Mouse (Mus musculus) embryonic facial prominence, embryonic 11.5 days (tissue): ENCODE data around the gene Apeh. TPM values are rescaled to one million over a fixed set of nuclear protein-coding genes. Genes with fewer than 3 reads are reported as not detected.
A peak's percentile ranks its signal among the peaks of the same experiment; 100 is the strongest.

Experiments
- ATAC-seq: fragments of 200-750 bp; cut with Nextera tagmentation; replicated peaks from 2 replicates; pipeline ENCODE4 v1.8.0; 2017; ENCODE audit warnings: low read depth; ENCODE audit not compliant: insufficient number of reproducible peaks, low FRiP score, low TSS enrichment
- DNase-seq: peaks from one replicate; pipeline ENCODE4 v3.0.0-alpha.2; 2015; ENCODE audit warnings: low spot score
- H3K27ac ChIP-seq: fragments of 300-500 bp; sonication (generic); replicated peaks from 2 replicates; pipeline ENCODE4 v1.5.1; 2014; ENCODE audit warnings: mild to moderate bottlenecking, low read depth, low read length, control low read depth
- H3K27me3 ChIP-seq: fragments of 300-500 bp; sonication (generic); 2 replicates; pipeline ENCODE4 v1.6.1; 2014; ENCODE audit warnings: mild to moderate bottlenecking, low read length, moderate library complexity, mixed read lengths; ENCODE audit not compliant: control insufficient read depth, insufficient read depth
- H3K36me3 ChIP-seq: fragments of 300-500 bp; sonication (generic); replicated peaks from 2 replicates; pipeline ENCODE4 v1.6.1; 2014; ENCODE audit warnings: low read depth, mild to moderate bottlenecking, low read length, moderate library complexity, mixed read lengths; ENCODE audit not compliant: control insufficient read depth, insufficient read depth
- H3K4me1 ChIP-seq: fragments of 300-500 bp; sonication (generic); 2 replicates; pipeline ENCODE4 v1.6.1; 2014; ENCODE audit warnings: low read length, mixed read lengths; ENCODE audit not compliant: control insufficient read depth, insufficient read depth
- H3K4me2 ChIP-seq: fragments of 300-500 bp; sonication (generic); 2 replicates; pipeline ENCODE4 v1.6.1; 2014; ENCODE audit warnings: low read depth, mild to moderate bottlenecking, control low read depth, low read length, moderate library complexity
- H3K4me3 ChIP-seq: fragments of 300-500 bp; sonication (generic); 2 replicates; pipeline ENCODE4 v1.5.1; 2014; ENCODE audit warnings: low read depth, low read length, control low read depth
- H3K9ac ChIP-seq: fragments of 300-500 bp; sonication (generic); replicated peaks from 2 replicates; pipeline ENCODE4 v1.6.1; 2014; ENCODE audit warnings: mild to moderate bottlenecking, control low read depth, low read length
- H3K9me3 ChIP-seq: fragments of 300-500 bp; sonication (generic); replicated peaks from 2 replicates; pipeline ENCODE4 v1.6.1; 2016; ENCODE audit warnings: mild to moderate bottlenecking, low read length, inconsistent platforms, mixed read lengths; ENCODE audit not compliant: control insufficient read depth
- WGBS: fragments of 180-500 bp; shearing (Covaris S2); extraction: QIAGEN DNeasy Blood & Tissue Kit; methylation state at CpG from one replicate; pipeline ENCODE4 v1.1.7; 2014; 5-methylcytosine and 5-hydroxymethylcytosine counted together
- polyA plus RNA-seq: library from polyadenylated mRNA; unstranded; fragments of >200 nt; fragmentation: Nextera tagmentation; extraction: Ambion mirVana; gene quantifications from 2 replicates; pipeline ENCODE4 v1.2.1, GENCODE M21; 2014

Gene Apeh
- polyA plus RNA-seq, 1 experiment from 2014 or later: 45.3 TPM

- Histone ChIP-seq H3K4me1 (no peaks in the 10 kb centered on the region), H3K4me3 (no peak overlapping the region), H3K9ac (no peak overlapping the region), H3K36me3 (no peaks in the 10 kb centered on the region; the same call in none of the 2 replicates), H3K27ac (no peak overlapping the region), H3K27me3 (no peaks in the 10 kb centered on the region), H3K4me2 (no peak overlapping the region), H3K9me3 (no peaks in the 10 kb centered on the region)
- DNase-seq: no peak
- WGBS: 87% methylated on average over 4 of the region's 4 CpGs
- ATAC-seq: no peak
Measured at GRCm38 (mm10) chr9:108051931-108052220, 42.5 kb downstream of the Apeh start.

GRCm38 (mm10) chr9:108051184-108051930, 43.0 kb downstream of the Apeh start:
- Histone ChIP-seq H3K9me3 (no peaks in the 10 kb centered on the region), H3K4me1 (no peaks in the 10 kb centered on the region), H3K4me2 (no peak overlapping the region), H3K36me3 (peaks cover 4% of the 10 kb centered on the region), H3K4me3 (no peak overlapping the region), H3K27ac (no peak overlapping the region), H3K27me3 (no peaks in the 10 kb centered on the region), H3K9ac (no peak overlapping the region)
- 92% methylated on average over 15 of the region's 15 CpGs for WGBS
- DNase-seq (no peak), ATAC-seq (no peak)

GRCm38 (mm10) chr9:108049561-108050251, 44.7 kb downstream of the Apeh start:
- peak overlapping the region; percentile 78 for H3K9ac ChIP-seq
- ATAC-seq: peak; percentile 3; the same call in 1 of the 2 replicates
- WGBS: 43% methylated on average over 15 of the region's 15 CpGs

GRCm38 (mm10) chr9:108049016-108049455, 45.4 kb downstream of the Apeh start, which contains the start of gene Gmppb:
Gmppb (plus strand) TSS chr9:108049242.
- no peaks in the 10 kb centered on the region for H3K27me3 ChIP-seq
- peaks cover 9% of the 10 kb centered on the region for H3K36me3 ChIP-seq
- peak within 1 kb of the TSS; percentile 89 for H3K4me2 ChIP-seq
- H3K27ac ChIP-seq: no peak within 1 kb of the TSS; the same call in 1 of the 2 replicates
- H3K4me1 ChIP-seq: no peaks in the 10 kb centered on the region
- H3K4me3 ChIP-seq: peak within 1 kb of the TSS; percentile 72
- DNase-seq: peak; percentile 98
- ATAC-seq: peak; percentile 91
- H3K9me3 ChIP-seq: no peaks in the 10 kb centered on the region
- peak within 1 kb of the TSS; percentile 78 for H3K9ac ChIP-seq
- WGBS: under 1% methylated on average over 39 of the region's 39 CpGs

More at GRCm38 (mm10) chr9:108049561-108050251, 44.7 kb downstream of the Apeh start:
- no peak overlapping the region for H3K27ac ChIP-seq
- H3K4me2 ChIP-seq: peak overlapping the region; percentile 89
- H3K36me3 ChIP-seq: peaks cover 9% of the 10 kb centered on the region
- no peaks in the 10 kb centered on the region for H3K9me3 ChIP-seq
- H3K4me1 ChIP-seq: no peaks in the 10 kb centered on the region
- DNase-seq: peak; percentile 17
- H3K27me3 ChIP-seq: no peaks in the 10 kb centered on the region
- peak overlapping the region; percentile 72 for H3K4me3 ChIP-seq

- H3K27me3 ChIP-seq: no peaks in the 10 kb centered on the region
- ATAC-seq (peak; percentile 35; the same call in 1 of the 2 replicates), DNase-seq (no peak)
- no peaks in the 10 kb centered on the region for H3K9me3 ChIP-seq
- WGBS: 2% methylated on average over 19 of the region's 19 CpGs
- H3K36me3 ChIP-seq: peaks cover 9% of the 10 kb centered on the region
- H3K4me1 ChIP-seq: no peaks in the 10 kb centered on the region
- peak overlapping the region; percentile 15 for H3K9ac ChIP-seq
- H3K4me2 ChIP-seq: peak overlapping the region; percentile 89
- H3K4me3 ChIP-seq: peak overlapping the region; percentile 72
- H3K27ac ChIP-seq: no peak overlapping the region; the same call in 1 of the 2 replicates
Measured at GRCm38 (mm10) chr9:108048566-108048955, 45.8 kb downstream of the Apeh start.

- 48% methylated on average over 17 of the region's 17 CpGs for WGBS
- DNase-seq (no peak), ATAC-seq (no peak)
- H3K27me3 ChIP-seq: no peaks in the 10 kb centered on the region
- H3K4me1 ChIP-seq: no peaks in the 10 kb centered on the region
- peaks cover 10% of the 10 kb centered on the region for H3K36me3 ChIP-seq
- H3K4me2 ChIP-seq: peak overlapping the region; percentile 89
- no peaks in the 10 kb centered on the region for H3K9me3 ChIP-seq
- no peak overlapping the region; the same call in 1 of the 2 replicates for H3K27ac ChIP-seq
- H3K4me3 ChIP-seq: peak overlapping the region; percentile 72
- peak overlapping the region; percentile 15; the same call in 1 of the 2 replicates for H3K9ac ChIP-seq
Measured at GRCm38 (mm10) chr9:108047601-108048565, 46.5 kb downstream of the Apeh start.

- H3K36me3 ChIP-seq: peaks cover 13% of the 10 kb centered on the region
- no peak overlapping the region for H3K4me3 ChIP-seq
- H3K27ac ChIP-seq: no peak overlapping the region
- no peak overlapping the region for H3K9ac ChIP-seq
- no peak for ATAC-seq
- no peaks in the 10 kb centered on the region for H3K9me3 ChIP-seq
- 91% methylated on average over 4 of the region's 4 CpGs for WGBS
- no peak for DNase-seq
- no peaks in the 10 kb centered on the region for H3K4me1 ChIP-seq
- no peak overlapping the region for H3K4me2 ChIP-seq
- H3K27me3 ChIP-seq: no peaks in the 10 kb centered on the region
Measured at GRCm38 (mm10) chr9:108046582-108046981, 47.8 kb downstream of the Apeh start.
